Mouse (Mus musculus) c-Kit-negative CD71-positive TER-119-positive erythroid progenitor cells, embryonic 14.5 days (primary cell): ENCODE data around the gene Aamp.
"Not testable (repeated sequence)": the region's sequence is repeated elsewhere in the genome, so short reads cannot be mapped to it uniquely, and the experiment has no call there.

Source experiments
- DNase-seq: peaks from one replicate; pipeline ENCODE4 v3.0.0-alpha.2; 2013; ENCODE audit warnings: low read depth, low spot score

Aamp gene

GRCm38 (mm10) chr1:74300347-74301110 lies 16.0 kb upstream of the Aamp start:
- no peak for DNase-seq

DNA sequence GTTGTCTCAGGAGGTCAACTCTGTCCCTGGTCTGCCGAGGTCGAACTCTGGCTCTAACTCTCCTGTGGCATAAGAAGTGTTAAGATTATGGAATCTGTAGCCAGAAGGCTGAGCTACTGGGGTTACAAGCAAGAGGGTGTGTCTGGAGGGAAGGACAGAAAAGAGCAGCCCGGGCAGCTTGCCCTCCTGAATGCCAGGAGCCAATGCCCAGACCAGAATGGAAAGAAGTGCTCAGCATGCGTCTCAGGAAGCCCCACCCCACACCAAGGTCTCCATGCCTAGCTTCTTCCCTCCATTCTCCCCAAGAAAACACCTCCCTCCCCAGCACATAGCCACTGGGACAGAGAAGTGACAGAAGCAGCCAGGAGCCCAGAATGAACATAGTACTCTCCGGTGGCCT lies 14.5 kb upstream of the Aamp start:
- no peak for DNase-seq

DNA sequence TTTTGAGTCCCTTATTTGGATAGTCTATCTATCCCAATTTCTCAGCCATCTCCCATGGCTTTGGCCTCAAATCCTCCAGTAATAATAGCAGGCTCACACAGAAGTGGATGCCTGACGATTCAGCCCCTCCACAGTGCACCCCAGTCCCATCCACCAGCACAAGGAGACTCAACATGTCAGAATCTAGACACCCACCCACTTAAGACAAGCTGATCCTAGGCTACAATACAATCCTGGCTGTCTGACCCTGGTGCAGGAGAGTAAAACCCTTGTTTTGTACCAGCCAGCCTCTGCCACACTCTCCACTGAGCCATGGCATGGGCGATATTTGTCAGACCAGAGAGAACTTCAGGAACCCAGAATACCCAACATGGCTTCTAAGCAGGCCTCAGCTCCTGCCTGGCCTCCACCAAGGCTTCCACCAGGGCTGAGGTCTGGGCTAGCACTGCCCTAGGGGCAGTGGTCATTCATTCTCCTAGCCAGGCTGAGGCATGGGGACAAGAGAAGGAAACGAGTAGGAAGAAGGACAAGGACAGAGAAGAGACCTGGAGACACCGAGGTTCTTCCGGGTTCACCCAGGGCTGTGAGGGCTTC lies 13.7 kb upstream of the Aamp start:
- no peak for DNase-seq

- DNase-seq = no peak
These were observed 12.7 kb upstream of the Aamp start for GRCm38 (mm10) chr1:74297269-74297668.

DNA sequence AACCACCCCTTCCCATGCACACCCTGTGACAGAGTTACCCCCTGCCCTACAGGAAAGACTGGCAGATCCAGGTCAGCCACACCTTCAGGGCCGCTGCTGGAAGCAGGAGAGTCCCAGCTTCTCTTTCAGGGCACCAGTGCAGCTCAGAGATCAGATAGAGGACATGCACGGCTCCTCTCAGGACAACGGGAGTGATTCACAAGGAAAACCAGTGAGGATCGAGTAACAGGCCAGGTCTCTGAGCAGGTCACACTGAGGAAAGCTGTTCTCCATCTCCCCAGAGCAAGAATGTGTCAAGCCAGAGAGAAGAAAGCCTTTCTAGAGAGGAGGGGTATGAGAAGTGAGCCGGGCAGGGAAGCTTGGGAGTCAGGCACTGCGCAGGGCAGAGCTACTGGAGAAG lies 11.9 kb upstream of the Aamp start:
- DNase-seq = no peak

DNA sequence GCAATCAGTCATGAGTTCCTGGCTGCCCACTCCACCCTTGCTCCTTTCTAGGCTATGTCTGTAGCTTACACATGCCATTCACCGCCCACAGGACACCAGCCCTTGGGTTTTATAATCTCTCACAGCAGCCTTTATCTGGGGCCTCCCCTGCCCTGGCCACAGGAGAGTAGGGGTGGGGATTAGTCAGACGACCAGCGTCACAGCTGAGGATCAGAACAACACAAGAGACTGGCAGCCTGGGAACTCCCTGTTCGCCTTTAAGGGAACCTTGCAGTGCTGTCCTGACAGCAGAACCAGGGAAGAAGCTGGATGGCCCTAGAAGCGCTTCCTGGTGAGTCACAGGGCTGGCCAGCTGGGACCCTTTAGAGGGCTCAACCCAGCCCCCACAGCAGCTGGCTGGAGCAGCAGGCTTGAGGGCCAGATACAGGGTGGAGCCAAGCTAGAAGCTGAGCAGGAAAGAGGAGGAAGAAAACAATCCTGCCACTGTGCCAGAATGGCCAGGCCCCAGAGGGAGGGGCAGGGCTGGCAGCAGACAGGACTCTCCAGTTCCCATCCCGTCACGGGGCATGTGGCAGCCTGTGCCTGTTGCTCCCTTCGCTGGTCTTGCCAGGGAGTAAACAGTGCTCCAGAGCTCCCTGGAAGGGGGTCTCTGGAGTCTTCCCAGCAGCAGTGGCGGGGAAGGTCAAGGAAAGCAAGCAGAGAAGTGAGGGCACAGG lies 11.1 kb upstream of the Aamp start:
- peak; percentile 54 for DNase-seq

DNA sequence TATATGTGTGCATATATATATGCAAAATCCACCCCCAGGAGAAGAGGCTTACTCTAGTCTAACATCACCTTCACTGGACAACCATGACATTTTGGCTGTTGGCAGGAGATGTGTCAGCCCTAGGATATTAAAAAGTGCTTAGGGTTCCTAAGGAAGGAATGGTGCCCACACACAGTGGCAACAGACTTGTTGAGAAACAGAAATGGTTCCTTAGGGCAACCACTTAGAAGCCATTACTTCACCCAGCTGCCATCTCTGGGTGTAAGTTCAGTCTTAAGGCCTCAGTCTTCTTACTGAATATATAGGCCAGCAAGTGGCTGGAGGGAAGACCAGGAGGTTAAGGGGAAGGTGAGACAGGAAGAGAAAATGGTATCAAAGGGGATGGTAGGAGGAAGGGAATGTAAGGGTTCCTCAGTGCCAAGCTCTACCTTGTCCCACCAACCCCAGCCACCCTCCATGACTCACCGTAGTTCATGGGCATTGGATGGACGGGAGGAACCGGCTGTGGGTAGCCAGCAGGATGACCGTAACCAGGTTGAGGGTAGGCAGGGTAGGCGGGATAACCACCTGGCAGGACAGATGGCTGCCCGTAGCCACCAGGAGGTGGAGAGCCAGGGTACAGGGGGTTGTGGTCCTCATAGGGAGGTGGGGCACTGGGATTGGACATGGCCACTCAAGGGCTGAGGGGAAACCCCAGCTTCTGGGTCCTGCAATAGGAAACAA lies 10.4 kb upstream of the Aamp start:
- DNase-seq = no peak

DNA sequence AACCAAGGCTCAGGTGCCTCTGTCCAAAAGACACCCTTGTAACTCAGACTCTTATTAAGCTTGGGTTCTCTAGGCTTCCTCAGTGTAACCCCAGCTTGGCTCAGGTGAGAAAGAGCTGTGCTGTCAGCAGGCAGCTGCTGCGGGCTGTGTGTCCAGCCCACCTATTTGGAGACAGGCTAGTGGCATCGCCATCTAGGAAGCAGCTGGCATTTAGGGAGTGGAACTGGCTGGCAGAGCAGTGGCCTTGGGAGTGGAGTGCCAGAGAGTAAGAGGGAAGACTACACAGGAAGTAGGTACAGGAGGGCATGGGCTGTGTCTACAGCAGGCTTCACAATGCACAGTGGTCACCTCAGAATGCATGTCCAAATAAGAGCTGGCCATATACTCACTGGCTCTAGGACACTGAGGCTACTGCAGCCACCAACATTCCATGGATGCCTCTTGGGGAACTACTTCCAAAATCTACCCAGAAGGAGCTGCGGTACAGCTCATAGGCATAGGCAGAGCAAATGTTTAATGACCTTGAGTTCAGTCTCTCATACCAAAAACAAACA lies 9.6 kb upstream of the Aamp start:
- no peak for DNase-seq

- no peak for DNase-seq
These were observed 8.9 kb upstream of the Aamp start for GRCm38 (mm10) chr1:74293306-74293960.

DNA sequence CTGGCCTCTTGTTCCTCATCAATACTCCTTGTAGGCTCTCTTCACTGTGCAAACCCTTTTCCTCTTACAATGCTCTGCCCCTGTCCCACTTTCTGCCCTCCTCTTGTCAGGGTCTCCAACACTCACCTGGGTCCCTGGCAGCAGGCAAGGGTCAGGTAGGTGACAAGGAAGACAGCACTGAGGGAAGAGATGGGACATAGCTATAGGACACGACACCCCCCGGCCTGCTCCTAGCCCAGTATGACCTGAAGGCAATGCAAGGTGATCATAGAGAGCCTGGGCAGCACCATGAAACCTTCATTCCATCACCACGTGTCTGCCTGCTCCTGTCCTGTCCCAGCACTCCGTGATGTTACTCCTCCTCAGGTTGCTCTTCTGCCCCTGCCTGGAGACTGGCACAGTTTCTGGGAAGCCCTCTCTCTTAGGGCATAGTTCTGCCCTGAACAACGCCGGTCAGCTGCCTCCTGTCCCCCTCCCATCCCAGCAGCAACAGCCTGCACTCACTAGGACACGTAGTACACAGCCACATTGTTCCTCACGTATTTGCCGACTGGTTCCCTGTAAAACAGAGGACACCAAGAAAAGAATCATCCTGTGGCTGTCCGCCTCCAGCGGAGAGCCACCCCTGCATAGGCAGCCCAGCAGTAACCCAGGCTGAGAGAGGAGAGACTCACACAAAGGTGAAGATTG lies 7.9 kb upstream of the Aamp start:
- DNase-seq = no peak

- DNase-seq = no peak
These were observed 5.6 kb upstream of the Aamp start for GRCm38 (mm10) chr1:74290141-74290540.

GRCm38 (mm10) chr1:74289740-74290139 lies 5.2 kb upstream of the Aamp start:
- DNase-seq = no peak

GRCm38 (mm10) chr1:74289248-74289647 lies 4.7 kb upstream of the Aamp start:
- no peak for DNase-seq

- no peak for DNase-seq
These were observed 3.8 kb upstream of the Aamp start for GRCm38 (mm10) chr1:74288327-74288726.

GRCm38 (mm10) chr1:74286869-74287607 lies 2.5 kb upstream of the Aamp start:
- not testable (repeated sequence) for DNase-seq

- DNase-seq = no peak
These were observed 873 bp upstream of the Aamp start for GRCm38 (mm10) chr1:74285212-74286010.

DNA sequence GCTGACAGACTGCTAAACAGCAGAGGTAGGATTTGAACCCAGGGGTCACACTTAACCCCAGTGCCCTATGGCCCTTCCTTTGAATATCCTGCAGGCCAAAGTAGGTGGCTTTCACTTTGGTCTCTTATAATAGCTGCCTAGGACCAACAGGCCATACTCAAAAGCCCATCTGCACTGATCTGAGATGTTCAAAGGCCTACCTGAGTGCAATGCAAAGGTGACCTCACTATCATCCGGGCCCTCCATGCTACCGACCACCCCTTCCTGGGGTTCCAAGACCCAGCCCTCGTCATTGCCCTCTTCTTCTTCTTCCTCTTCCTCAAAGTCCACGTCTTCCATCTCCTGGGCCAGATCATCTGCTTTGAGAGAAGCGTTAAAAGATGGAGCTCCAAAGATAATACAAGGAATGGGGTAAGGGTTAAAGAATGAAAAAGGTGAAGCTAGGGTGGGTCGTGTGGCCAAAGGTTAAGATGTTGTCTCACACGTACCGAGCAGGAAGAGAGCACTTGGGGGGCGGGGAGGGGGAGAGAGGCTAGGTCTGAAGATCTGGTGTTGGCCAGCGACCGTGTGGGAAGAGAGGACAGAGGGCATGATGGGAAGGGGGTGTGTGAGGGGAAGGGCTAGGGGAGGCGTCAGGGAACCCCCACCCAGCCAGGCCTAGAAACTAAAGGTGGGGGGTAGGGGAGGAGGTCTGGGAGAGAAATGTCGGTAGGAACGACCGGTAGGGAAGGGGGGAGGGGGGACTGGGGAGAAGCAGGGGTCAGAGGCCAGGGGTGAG lies 663 bp downstream of the Aamp start:
- DNase-seq = no peak

DNA sequence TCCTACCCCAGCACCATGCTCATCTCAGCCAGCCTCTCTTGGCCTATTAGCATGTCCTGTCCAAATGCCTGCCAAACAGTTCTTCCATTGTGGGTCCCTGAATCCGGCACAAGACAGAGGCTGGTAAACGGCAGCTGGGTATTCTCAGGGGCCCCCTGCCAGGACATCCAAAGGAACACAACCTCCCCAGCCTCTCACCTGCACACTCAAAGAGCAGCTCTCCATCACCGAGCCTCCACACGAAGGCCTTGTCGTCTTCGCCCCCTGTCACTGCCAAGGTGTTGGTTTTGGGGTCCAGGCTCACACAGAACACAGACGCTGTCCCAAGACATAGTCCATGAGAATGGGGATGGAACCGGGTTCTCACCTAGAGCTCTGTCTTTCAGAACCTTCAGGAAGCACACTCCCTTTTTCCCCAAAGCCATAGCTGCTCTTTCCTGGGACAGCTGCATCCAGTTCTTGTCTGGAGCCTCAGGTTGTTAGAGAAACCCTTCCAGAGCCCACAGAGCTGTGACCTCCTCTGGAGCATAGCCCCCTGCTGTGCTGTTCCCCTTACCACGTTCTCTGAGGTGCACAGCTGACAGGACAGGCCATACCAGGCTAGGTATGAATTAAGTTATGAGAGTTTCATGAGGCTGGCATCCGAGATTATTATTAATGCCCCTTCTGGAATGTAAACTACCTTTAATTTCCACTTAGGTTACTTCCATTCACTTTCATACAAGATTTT lies 1.5 kb downstream of the Aamp start:
- DNase-seq = no peak
